Mouse (Mus musculus): ENCODE data around the gene AC161166.1. TPM values are rescaled to one million over a fixed set of nuclear protein-coding genes. Genes with fewer than 3 reads are reported as not detected.

The AC161166.1 gene
- polyA plus RNA-seq (2012), result not detected in 2 replicates

DNA sequence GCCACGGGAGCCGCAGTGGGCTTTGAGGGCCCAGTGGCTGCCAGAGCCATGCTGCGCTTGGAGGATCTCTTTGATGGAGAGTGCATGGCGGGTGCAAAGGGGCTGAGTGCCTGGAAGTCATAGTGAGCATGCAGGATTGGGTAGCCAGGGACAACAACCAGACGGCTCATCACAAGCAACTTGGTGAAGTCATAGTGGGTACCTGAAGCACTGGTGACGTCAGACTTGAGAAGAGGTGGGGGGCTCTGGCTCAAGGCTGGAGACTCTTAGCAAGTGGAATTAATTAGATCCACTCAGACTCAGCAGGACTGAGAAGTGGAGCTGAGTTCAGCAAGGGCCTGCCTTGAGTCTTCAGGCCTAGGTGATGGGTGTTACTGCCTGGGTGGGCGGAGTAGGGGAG is at the start of gene AC161166.1:
AC161166.1 (minus strand) TSS at position 101 of the 400 bp plus-strand sequence.
- TF ChIP-seq GATA1 (IDR thresholded peaks at IDR 0.05; ENCODE audit: low read length), result no peak

GRCm38 (mm10) chr7:24561450-24561849 is 49.2 kb upstream of the AC161166.1 start:
- no peak for TF ChIP-seq GATA1 (IDR thresholded peaks at IDR 0.05; ENCODE audit: low read length)

GRCm38 (mm10) chr7:24555786-24556185 is 43.5 kb upstream of the AC161166.1 start:
- no peak for TF ChIP-seq GATA1 (IDR thresholded peaks at IDR 0.05; ENCODE audit: low read length)

- TF ChIP-seq GATA1 (IDR thresholded peaks at IDR 0.05; ENCODE audit: low read length), result no peak
Observed at GRCm38 (mm10) chr7:24551985-24552759, 39.9 kb upstream of the AC161166.1 start.

DNA sequence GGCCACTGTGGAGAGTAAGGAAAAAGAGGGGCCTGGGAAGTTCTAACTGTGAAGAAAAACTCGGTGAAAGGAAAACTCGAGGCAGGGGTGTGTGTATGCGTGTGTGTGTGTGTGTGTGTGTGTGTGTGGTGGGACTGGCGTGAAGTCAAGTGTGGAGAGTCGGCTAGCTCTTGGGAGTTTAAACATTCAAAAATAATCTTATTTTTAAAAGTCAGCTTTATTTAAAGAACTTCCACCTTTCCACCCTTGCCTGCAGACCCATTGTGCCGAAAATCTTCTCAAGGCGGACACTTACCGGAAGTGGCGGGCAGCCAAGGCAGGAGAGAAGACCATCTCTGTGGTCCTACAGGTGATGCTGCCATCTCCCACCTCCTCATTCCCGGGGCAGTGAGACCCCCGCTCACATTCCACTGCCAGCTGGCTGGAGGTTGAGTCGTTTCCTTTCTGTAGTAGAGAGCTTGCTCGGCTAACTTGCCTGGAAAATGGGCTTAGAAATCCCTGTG is 35.3 kb upstream of the AC161166.1 start:
- no peak for TF ChIP-seq GATA1 (IDR thresholded peaks at IDR 0.05; ENCODE audit: low read length)

DNA sequence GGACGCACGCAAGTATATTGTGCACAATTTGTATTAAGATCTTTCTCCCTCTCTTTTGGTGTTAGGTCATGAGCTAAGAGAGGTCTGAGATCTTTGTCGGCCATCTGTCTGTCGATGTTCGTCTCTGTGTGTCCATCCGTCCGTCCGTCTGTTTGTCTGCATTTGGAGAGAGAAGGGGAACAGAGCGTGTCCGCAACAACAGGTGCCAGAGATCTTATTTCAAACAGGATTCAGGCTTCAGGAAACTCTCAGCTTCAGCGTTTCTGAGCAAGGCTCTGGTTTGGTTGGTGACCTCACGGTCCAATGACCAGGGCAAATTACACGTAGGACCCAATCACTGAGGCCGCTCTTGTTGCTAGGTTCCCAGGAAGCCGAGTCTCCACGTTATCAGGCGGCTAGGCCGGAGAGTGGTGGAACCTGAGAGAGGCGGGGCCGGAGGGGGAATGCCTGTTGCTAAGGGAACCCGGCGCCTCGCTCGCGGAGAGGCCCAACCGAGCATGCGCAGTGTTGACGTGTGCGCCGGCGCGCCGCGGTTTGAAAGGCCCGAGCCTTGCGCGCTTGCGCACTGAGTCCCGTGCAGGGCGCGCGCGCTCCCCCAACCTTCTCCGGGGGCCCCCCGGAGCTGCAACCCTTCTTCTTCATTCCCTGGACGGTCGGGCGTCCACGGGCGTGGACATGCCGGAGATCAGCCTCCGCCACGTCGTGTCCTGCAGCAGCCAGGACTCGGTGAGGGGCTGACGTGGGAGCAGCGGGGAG is 34.6 kb upstream of the AC161166.1 start:
- TF ChIP-seq GATA1 (IDR thresholded peaks at IDR 0.05; ENCODE audit: low read length), result no peak

- TF ChIP-seq GATA1 (IDR thresholded peaks at IDR 0.05; ENCODE audit: low read length), result no peak
Observed at GRCm38 (mm10) chr7:24546068-24546614, 33.9 kb upstream of the AC161166.1 start, which contains the start of the genes Pinlyp and Xrcc1. Gene Pinlyp (minus strand): TSS chr7:24546118. Gene Xrcc1 (plus strand): TSS chr7:24546289.

DNA sequence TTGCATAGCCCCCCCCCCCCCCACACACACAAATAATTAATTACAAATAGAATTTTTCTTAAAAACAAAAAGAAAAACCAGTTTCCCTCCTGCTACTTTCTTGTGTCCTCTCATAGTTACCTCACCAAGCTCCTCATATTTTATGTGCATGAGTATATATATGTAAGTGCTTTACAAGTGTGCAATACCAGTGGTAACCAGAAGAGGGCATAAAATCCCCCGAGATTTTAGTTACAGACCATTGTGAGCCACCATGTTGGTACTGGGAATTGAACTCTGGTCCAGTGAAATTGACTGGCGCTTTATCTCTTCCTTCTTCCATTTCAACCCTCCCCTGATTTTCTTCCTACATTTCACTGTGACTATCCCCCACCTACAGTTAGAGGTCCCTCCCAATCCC is 32.3 kb upstream of the AC161166.1 start:
- no peak for TF ChIP-seq GATA1 (IDR thresholded peaks at IDR 0.05; ENCODE audit: low read length)

- TF ChIP-seq GATA1 (IDR thresholded peaks at IDR 0.05; ENCODE audit: low read length), result no peak
Observed at GRCm38 (mm10) chr7:24539686-24540085, 27.4 kb upstream of the AC161166.1 start.

- TF ChIP-seq GATA1 (IDR thresholded peaks at IDR 0.05; ENCODE audit: low read length), result no peak
Observed at GRCm38 (mm10) chr7:24538701-24539100, 26.4 kb upstream of the AC161166.1 start.

GRCm38 (mm10) chr7:24538154-24538553 is 25.9 kb upstream of the AC161166.1 start:
- TF ChIP-seq GATA1 (IDR thresholded peaks at IDR 0.05; ENCODE audit: low read length), result no peak

- no peak for TF ChIP-seq GATA1 (IDR thresholded peaks at IDR 0.05; ENCODE audit: low read length)
Observed at GRCm38 (mm10) chr7:24537591-24537990, 25.3 kb upstream of the AC161166.1 start.

DNA sequence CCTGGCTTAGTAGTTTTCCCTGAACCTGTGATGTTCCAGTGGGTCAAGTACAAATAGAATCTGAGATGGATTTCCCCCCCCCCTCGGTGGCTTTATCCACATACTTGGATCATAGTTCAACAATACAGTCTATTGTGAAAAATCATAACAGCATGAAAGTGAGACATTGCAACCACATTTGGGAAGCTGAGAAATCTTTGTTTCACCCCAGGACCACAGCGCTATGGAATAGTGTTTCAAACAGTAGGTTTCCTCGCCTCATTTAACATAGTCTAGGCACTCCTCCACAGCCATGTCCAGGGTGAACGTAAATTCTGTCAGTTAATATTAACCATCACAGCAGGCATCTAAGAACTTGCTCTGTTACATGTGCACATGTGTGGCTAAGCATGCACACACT is 24.8 kb upstream of the AC161166.1 start:
- TF ChIP-seq GATA1 (IDR thresholded peaks at IDR 0.05; ENCODE audit: low read length), result no peak

- TF ChIP-seq GATA1 (IDR thresholded peaks at IDR 0.05; ENCODE audit: low read length), result no peak
Observed at GRCm38 (mm10) chr7:24534301-24534700, 22.0 kb upstream of the AC161166.1 start.

DNA sequence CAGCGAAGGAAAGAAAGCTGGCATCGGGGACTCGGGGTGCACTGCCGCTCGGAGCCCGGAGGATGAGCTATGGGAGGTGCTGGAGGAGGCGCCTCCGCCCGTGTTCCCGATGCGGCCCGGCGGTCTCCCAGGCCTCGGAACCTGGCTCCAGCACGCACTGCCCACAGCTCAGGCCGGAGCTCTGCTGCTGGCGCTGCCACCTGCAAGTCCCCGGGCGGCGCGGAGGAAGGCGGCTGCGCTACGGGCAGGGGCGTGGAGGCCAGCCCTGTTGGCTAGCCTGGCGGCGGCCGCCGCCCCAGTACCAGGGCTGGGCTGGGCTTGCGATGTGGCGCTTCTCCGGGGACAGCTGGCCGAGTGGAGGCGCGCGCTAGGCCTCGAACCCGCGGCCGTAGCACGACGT is 21.6 kb upstream of the AC161166.1 start:
- no peak for TF ChIP-seq GATA1 (IDR thresholded peaks at IDR 0.05; ENCODE audit: low read length)

DNA sequence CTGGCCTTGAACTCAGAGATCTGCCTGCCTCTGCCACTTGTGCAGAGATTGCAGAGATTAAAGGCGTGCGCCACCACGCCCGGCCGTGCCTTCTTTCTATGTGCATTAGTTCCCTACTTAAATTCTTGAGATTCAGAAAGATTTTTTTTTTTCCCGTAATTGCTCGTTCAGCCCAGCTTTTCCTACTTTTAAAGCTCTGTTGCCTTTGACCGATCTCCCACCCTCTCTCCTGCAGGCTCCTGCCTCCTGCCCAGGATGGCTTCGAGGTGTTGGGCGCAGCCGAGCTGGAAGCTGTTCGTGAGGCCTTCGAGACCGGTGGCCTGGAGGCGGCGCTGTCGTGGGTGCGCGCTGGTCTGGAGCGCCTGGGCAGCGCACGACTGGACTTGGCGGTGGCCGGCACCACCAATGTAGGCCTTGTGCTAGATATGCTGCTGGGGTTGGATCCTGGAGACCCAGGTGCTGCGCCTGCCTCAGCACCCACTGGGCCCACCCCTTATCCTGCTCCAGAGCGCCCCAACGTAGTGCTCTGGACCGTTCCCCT is 20.8 kb upstream of the AC161166.1 start:
- no peak for TF ChIP-seq GATA1 (IDR thresholded peaks at IDR 0.05; ENCODE audit: low read length)

Data from G1E-ER4 (cell line).